Mouse (Mus musculus): ENCODE measurements around the gene Ccdc110. TPM values are rescaled to one million over a fixed set of nuclear protein-coding genes. Genes with fewer than 3 reads are reported as not detected.

The Ccdc110 gene
- polyA plus RNA-seq, 1 experiment from 2014 or later, result not detected

GRCm38 (mm10) chr8:45903659-45904058, 30.8 kb upstream of the Ccdc110 start:
- no peaks in the 10 kb centered on the region for H3K9me3 ChIP-seq (ENCODE audit: control insufficient read depth, low read length)
- H3K9ac ChIP-seq (ENCODE audit: low read length), result no peak overlapping the region
- peak overlapping the region; percentile 61 to 66; a peak in 3 of 4 replicates for H3K27ac ChIP-seq (replicated peaks in 1 of 2; ENCODE audit: control insufficient read depth in 1 of 2, insufficient read depth in 1 of 2, low read depth in 2 of 2, low read length in 2 of 2)
- H3K4me1 ChIP-seq (ENCODE audit: control insufficient read depth in 2 of 2, insufficient read depth in 2 of 2, low read length in 2 of 2), result peaks cover 15 to 35% of the 10 kb centered on the region in 2 experiments
- peak; percentile 54; the same call in 1 of the 2 replicates for ATAC-seq (ENCODE audit: insufficient number of reproducible peaks, insufficient read depth, low FRiP score, low read depth)
- H3K4me3 ChIP-seq (ENCODE audit: control insufficient read depth in 1 of 2, insufficient read depth in 1 of 2, low read depth in 1 of 2, low read length in 2 of 2), result no peak overlapping the region
- no peaks in the 10 kb centered on the region for H3K27me3 ChIP-seq (ENCODE audit: control insufficient read depth, insufficient read depth, low read length)
- H3K36me3 ChIP-seq (ENCODE audit: control insufficient read depth, insufficient read depth, low read length), result peaks cover 55% of the 10 kb centered on the region
- 0% methylated on average over 3 of the region's 3 CpGs for WGBS
- peak overlapping the region; percentile 8; the same call in 1 of the 2 replicates for H3K4me2 ChIP-seq (ENCODE audit: low read length)

- Histone ChIP-seq H3K9me3 (ENCODE audit: control insufficient read depth, low read length) (no peaks in the 10 kb centered on the region), H3K27ac (replicated peaks in 1 of 2; ENCODE audit: control insufficient read depth in 1 of 2, insufficient read depth in 1 of 2, low read depth in 2 of 2, low read length in 2 of 2) (no peak overlapping the region), H3K36me3 (ENCODE audit: control insufficient read depth, insufficient read depth, low read length) (peaks cover 66% of the 10 kb centered on the region), H3K4me2 (ENCODE audit: low read length) (no peak overlapping the region), H3K4me1 (ENCODE audit: control insufficient read depth in 2 of 2, insufficient read depth in 2 of 2, low read length in 2 of 2) (peaks cover 13 to 29% of the 10 kb centered on the region in 2 experiments), H3K4me3 (ENCODE audit: control insufficient read depth in 1 of 2, insufficient read depth in 1 of 2, low read depth in 1 of 2, low read length in 2 of 2) (no peak overlapping the region), H3K9ac (ENCODE audit: low read length) (no peak overlapping the region), H3K27me3 (ENCODE audit: control insufficient read depth, insufficient read depth, low read length) (no peaks in the 10 kb centered on the region)
- ATAC-seq (ENCODE audit: insufficient number of reproducible peaks, insufficient read depth, low FRiP score, low read depth), result no peak
- 88% methylated on average over 7 of the region's 7 CpGs for WGBS
Measured at GRCm38 (mm10) chr8:45905591-45906250, 28.7 kb upstream of the Ccdc110 start.

DNA sequence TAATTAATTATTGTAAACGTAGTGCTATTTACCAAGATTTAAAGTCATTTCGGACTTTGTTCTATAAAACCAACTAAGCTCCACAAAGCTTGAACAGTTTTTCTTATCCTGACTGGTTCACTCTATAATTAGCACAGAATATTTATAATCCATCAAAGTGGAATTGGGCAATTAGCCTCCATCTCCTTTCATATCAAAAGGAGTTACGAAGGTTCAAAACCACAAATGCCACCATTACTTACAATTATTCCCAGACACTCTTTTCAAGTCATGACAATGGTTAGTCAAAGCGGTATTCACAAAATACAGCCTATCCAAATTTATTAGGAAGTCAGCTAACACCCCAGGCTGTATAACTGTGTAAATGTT, 28.2 kb upstream of the Ccdc110 start:
- H3K36me3 ChIP-seq (ENCODE audit: control insufficient read depth, insufficient read depth, low read length), result peaks cover 71% of the 10 kb centered on the region
- H3K4me3 ChIP-seq (ENCODE audit: control insufficient read depth in 1 of 2, insufficient read depth in 1 of 2, low read depth in 1 of 2, low read length in 2 of 2), result no peak overlapping the region
- H3K9me3 ChIP-seq (ENCODE audit: control insufficient read depth, low read length), result no peaks in the 10 kb centered on the region
- no peak overlapping the region for H3K4me2 ChIP-seq (ENCODE audit: low read length)
- no peak overlapping the region for H3K9ac ChIP-seq (ENCODE audit: low read length)
- no peak for ATAC-seq (ENCODE audit: insufficient number of reproducible peaks, insufficient read depth, low FRiP score, low read depth)
- WGBS, result 93% methylated on average over 4 of the region's 4 CpGs
- no peak overlapping the region for H3K27ac ChIP-seq (replicated peaks in 1 of 2; ENCODE audit: control insufficient read depth in 1 of 2, insufficient read depth in 1 of 2, low read depth in 2 of 2, low read length in 2 of 2)
- peaks cover 11 to 25% of the 10 kb centered on the region in 2 experiments for H3K4me1 ChIP-seq (ENCODE audit: control insufficient read depth in 2 of 2, insufficient read depth in 2 of 2, low read length in 2 of 2)
- no peaks in the 10 kb centered on the region for H3K27me3 ChIP-seq (ENCODE audit: control insufficient read depth, insufficient read depth, low read length)

- Histone ChIP-seq H3K4me1 (ENCODE audit: control insufficient read depth in 2 of 2, insufficient read depth in 2 of 2, low read length in 2 of 2) (peaks cover 0 to 12% of the 10 kb centered on the region in 2 experiments; a peak in 2 of 4 replicates), H3K4me3 (ENCODE audit: control insufficient read depth in 1 of 2, insufficient read depth in 1 of 2, low read depth in 1 of 2, low read length in 2 of 2) (no peak overlapping the region), H3K36me3 (ENCODE audit: control insufficient read depth, insufficient read depth, low read length) (peaks cover 89% of the 10 kb centered on the region), H3K4me2 (ENCODE audit: low read length) (no peak overlapping the region), H3K27ac (replicated peaks in 1 of 2; ENCODE audit: control insufficient read depth in 1 of 2, insufficient read depth in 1 of 2, low read depth in 2 of 2, low read length in 2 of 2) (no peak overlapping the region), H3K9ac (ENCODE audit: low read length) (no peak overlapping the region), H3K27me3 (ENCODE audit: control insufficient read depth, insufficient read depth, low read length) (no peaks in the 10 kb centered on the region), H3K9me3 (ENCODE audit: control insufficient read depth, low read length) (no peaks in the 10 kb centered on the region)
- WGBS, result 94% methylated on average over 11 of the region's 11 CpGs
- ATAC-seq (ENCODE audit: insufficient number of reproducible peaks, insufficient read depth, low FRiP score, low read depth), result no peak
Measured at GRCm38 (mm10) chr8:45913707-45914106, 20.7 kb upstream of the Ccdc110 start.

DNA sequence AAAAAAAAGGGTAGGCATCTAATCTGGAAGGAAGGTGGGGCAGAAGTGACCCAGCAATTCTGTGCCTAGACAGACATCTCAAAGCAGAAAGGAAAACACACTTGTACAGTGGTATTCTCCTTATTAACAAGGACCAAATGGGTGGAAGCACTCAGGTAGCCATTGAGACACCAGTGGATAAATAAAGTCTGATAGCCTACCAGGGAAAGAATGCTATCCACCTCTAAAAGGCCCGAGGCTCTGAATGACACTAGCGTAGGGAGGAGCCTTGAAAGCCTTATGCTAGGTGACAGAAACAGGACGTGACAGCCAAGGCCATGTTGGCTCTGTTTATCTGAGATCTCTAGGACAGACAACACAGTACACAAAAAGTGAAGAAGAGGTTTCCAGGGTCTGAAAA, 17.9 kb upstream of the Ccdc110 start:
- WGBS, result 55% methylated on average over 3 of the region's 3 CpGs
- Histone ChIP-seq H3K9ac (ENCODE audit: low read length) (no peak overlapping the region), H3K27me3 (ENCODE audit: control insufficient read depth, insufficient read depth, low read length) (no peaks in the 10 kb centered on the region), H3K4me3 (ENCODE audit: control insufficient read depth in 1 of 2, insufficient read depth in 1 of 2, low read depth in 1 of 2, low read length in 2 of 2) (no peak overlapping the region), H3K9me3 (ENCODE audit: control insufficient read depth, low read length) (no peaks in the 10 kb centered on the region), H3K4me2 (ENCODE audit: low read length) (no peak overlapping the region), H3K36me3 (ENCODE audit: control insufficient read depth, insufficient read depth, low read length) (peaks cover 79% of the 10 kb centered on the region), H3K4me1 (ENCODE audit: control insufficient read depth in 2 of 2, insufficient read depth in 2 of 2, low read length in 2 of 2) (peaks cover 0 to 12% of the 10 kb centered on the region in 2 experiments; a peak in 1 of 4 replicates), H3K27ac (replicated peaks in 1 of 2; ENCODE audit: control insufficient read depth in 1 of 2, insufficient read depth in 1 of 2, low read depth in 2 of 2, low read length in 2 of 2) (peak overlapping the region; percentile 28 to 65)
- ATAC-seq (ENCODE audit: insufficient number of reproducible peaks, insufficient read depth, low FRiP score, low read depth), result no peak

DNA sequence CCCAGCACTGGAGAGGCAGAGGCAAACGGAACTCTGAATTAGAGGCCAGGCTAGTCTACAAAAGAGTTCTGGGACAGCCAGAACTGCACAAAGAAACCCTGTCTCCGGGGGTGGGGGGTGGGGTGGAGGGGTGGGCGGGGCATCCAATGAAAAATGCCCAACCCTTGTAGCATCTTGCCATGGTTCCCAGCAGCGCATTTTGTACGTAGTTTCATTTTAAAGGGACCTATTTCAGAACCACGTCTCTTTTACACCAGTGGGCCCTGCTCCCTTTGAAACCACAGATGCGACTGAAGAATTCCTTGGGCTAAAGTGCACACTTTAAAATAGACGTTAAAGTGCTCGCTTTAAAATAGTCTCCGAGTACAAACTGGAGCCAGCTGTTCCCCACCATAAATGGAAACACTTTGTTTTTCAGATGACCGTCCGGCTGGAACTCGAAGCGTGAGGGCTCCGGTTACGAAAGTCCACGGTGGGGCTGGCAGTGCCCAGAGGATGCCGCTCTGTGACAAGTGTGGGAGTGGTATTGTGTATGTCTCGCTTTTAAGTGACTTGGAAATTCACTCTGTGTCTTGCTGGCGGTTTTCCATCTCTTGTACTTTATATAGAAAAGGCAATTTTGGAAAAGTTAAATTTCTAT, 17.3 kb upstream of the Ccdc110 start:
- peaks cover 0 to 12% of the 10 kb centered on the region in 2 experiments; a peak in 1 of 4 replicates for H3K4me1 ChIP-seq (ENCODE audit: control insufficient read depth in 2 of 2, insufficient read depth in 2 of 2, low read length in 2 of 2)
- peak overlapping the region; percentile 32 for H3K4me2 ChIP-seq (ENCODE audit: low read length)
- no peak overlapping the region for H3K9ac ChIP-seq (ENCODE audit: low read length)
- no peaks in the 10 kb centered on the region for H3K27me3 ChIP-seq (ENCODE audit: control insufficient read depth, insufficient read depth, low read length)
- WGBS, result 55% methylated on average over 20 of the region's 20 CpGs
- 0 out of 2 replicates have a peak, but pooled peaks cover 1% of the 10 kb centered on the region for H3K9me3 ChIP-seq (ENCODE audit: control insufficient read depth, low read length)
- 0 out of 2 replicates have a peak, but pooled peaks have one; percentile 22 for ATAC-seq (ENCODE audit: insufficient number of reproducible peaks, insufficient read depth, low FRiP score, low read depth)
- peaks cover 72% of the 10 kb centered on the region for H3K36me3 ChIP-seq (ENCODE audit: control insufficient read depth, insufficient read depth, low read length)
- H3K4me3 ChIP-seq (ENCODE audit: control insufficient read depth in 1 of 2, insufficient read depth in 1 of 2, low read depth in 1 of 2, low read length in 2 of 2), result peak overlapping the region in 1 of 2 experiments; percentile 9; a peak in 1 of 4 replicates
- H3K27ac ChIP-seq (replicated peaks in 1 of 2; ENCODE audit: control insufficient read depth in 1 of 2, insufficient read depth in 1 of 2, low read depth in 2 of 2, low read length in 2 of 2), result peak overlapping the region; percentile 60 to 65

GRCm38 (mm10) chr8:45918891-45919290, 15.5 kb upstream of the Ccdc110 start:
- peaks cover 59% of the 10 kb centered on the region for H3K36me3 ChIP-seq (ENCODE audit: control insufficient read depth, insufficient read depth, low read length)
- H3K4me3 ChIP-seq (ENCODE audit: control insufficient read depth in 1 of 2, insufficient read depth in 1 of 2, low read depth in 1 of 2, low read length in 2 of 2), result no peak overlapping the region
- no peaks in the 10 kb centered on the region for H3K27me3 ChIP-seq (ENCODE audit: control insufficient read depth, insufficient read depth, low read length)
- no peak overlapping the region for H3K27ac ChIP-seq (replicated peaks in 1 of 2; ENCODE audit: control insufficient read depth in 1 of 2, insufficient read depth in 1 of 2, low read depth in 2 of 2, low read length in 2 of 2)
- 62% methylated on average over 15 of the region's 15 CpGs for WGBS
- no peak overlapping the region for H3K9ac ChIP-seq (ENCODE audit: low read length)
- ATAC-seq (ENCODE audit: insufficient number of reproducible peaks, insufficient read depth, low FRiP score, low read depth), result no peak
- 0 out of 2 replicates have a peak, but pooled peaks cover 2% of the 10 kb centered on the region for H3K9me3 ChIP-seq (ENCODE audit: control insufficient read depth, low read length)
- H3K4me2 ChIP-seq (ENCODE audit: low read length), result no peak overlapping the region
- peaks cover 0 to 12% of the 10 kb centered on the region in 2 experiments; a peak in 1 of 4 replicates for H3K4me1 ChIP-seq (ENCODE audit: control insufficient read depth in 2 of 2, insufficient read depth in 2 of 2, low read length in 2 of 2)
